Mouse (Mus musculus): Measurements from ENCODE around the gene Fam129b. TPM values are rescaled to one million over a fixed set of nuclear protein-coding genes. Genes with fewer than 3 reads are reported as not detected.
A peak's percentile ranks its signal among the peaks of the same experiment; 100 is the strongest.

Gene Fam129b
- polyA plus RNA-seq, 1 experiment from 2014 or later, result 43.0 TPM

DNA sequence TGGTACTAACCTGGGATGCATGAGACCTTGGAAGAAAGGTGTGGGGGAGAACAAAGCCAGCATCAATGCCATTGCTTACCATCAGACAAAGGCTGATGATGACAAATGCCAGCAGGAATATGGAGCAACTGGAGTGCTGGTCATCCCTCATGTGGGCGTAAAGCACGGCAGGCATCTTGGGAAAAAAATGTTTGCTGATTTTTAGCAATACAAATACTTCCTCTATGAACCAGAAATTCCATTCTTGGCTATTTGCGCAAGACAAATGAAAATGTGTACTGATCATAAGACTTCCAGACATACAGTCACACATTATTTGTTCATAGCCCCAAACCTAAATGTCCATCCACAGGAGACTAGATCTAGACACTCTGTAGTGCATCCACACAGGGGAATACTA is 12.6 kb upstream of the Fam129b start:
- no peak overlapping the region for H3K27ac ChIP-seq
- no peaks in the 10 kb centered on the region for H3K36me3 ChIP-seq
- no peak overlapping the region for H3K4me3 ChIP-seq
- H3K4me2 ChIP-seq, result no peak overlapping the region
- no peak overlapping the region for H3K9ac ChIP-seq
- WGBS, result 89% methylated on average over 3 of the region's 3 CpGs
- H3K27me3 ChIP-seq, result no peaks in the 10 kb centered on the region
- no peak for ATAC-seq (replicated peaks; ENCODE audit: insufficient number of reproducible peaks, insufficient read depth, low FRiP score, low read depth)
- H3K9me3 ChIP-seq (replicated peaks), result no peaks in the 10 kb centered on the region
- H3K4me1 ChIP-seq (replicated peaks), result peaks cover 3% of the 10 kb centered on the region

DNA sequence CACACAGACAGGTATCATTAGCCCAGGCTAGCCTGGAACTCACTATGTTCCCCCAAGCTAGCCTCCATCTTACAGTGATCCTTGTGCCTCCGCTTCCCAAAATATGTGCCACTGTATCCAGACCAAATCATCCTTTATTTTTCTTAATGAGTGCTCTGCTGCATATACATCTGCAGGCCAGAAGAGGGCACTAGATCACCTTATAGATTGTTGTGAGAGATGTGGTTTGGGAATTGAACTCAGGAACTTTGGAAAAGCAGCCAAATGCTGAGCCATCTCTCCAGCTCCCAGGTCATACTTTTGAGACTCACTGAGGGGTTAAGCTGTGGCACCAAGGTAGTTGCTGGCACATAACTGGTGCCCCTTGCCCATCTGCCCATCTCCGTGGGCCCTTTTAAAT is 11.2 kb upstream of the Fam129b start:
- Histone ChIP-seq H3K4me2 (no peak overlapping the region), H3K4me1 (replicated peaks) (peaks cover 15% of the 10 kb centered on the region), H3K9ac (no peak overlapping the region), H3K9me3 (replicated peaks) (no peaks in the 10 kb centered on the region), H3K4me3 (no peak overlapping the region), H3K27me3 (no peaks in the 10 kb centered on the region), H3K36me3 (no peaks in the 10 kb centered on the region), H3K27ac (no peak overlapping the region)
- ATAC-seq (replicated peaks; ENCODE audit: insufficient number of reproducible peaks, insufficient read depth, low FRiP score, low read depth), result no peak
- 59% methylated on average over 2 of the region's 2 CpGs for WGBS

DNA sequence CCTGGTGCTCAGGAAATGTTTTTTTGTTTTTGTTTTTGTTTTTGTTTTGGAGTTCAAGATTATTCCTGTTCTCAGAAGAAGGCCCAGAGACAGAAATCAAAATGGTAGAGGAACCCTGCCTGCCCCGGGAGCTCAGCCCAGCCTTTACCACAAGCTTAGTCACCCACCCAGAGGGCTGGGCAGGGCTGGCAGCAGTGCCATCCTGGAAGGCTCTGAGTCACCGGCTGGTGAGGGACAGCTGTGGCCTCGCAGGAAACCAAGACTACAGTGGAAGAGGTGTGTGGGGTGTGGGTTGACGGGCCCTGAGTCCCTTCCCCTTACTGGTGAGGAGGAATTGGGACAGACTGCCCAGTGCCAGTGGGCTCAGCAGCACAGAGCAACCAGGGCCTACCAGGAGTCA is 8.6 kb upstream of the Fam129b start:
- Histone ChIP-seq H3K4me2 (no peak overlapping the region), H3K27ac (no peak overlapping the region), H3K9me3 (replicated peaks) (no peaks in the 10 kb centered on the region), H3K9ac (no peak overlapping the region), H3K4me3 (no peak overlapping the region), H3K36me3 (no peaks in the 10 kb centered on the region), H3K4me1 (replicated peaks) (peaks cover 26% of the 10 kb centered on the region), H3K27me3 (no peaks in the 10 kb centered on the region)
- ATAC-seq (replicated peaks; ENCODE audit: insufficient number of reproducible peaks, insufficient read depth, low FRiP score, low read depth), result no peak
- WGBS, result 73% methylated on average over 4 of the region's 4 CpGs

DNA sequence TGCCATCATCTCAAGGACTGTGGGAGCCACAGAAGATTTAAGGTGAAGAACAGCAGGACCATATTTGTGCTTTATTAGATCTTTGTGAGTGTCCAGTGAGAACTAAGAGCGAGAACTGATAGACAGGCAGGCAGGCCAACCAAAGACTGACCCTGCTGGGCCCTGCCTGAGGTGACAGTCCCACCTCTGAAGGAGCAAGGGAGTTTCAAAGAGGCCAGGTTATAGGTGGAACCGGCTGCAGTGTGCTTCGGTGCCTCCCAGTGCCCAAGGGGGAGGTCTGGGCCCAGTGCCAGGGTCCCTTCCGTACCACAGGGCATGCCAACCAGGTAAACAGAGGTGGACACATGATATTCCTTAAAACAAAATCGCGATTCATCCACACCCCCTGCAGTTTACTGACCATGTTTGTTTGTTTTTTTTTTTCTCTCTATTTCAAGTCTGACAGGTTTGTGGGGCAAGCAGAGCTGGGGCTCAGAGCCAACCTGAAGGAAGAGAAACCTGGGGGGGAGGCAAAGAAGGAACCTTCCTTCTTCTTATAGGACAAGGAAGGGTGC is 6.1 kb upstream of the Fam129b start:
- Histone ChIP-seq H3K27me3 (no peaks in the 10 kb centered on the region), H3K4me3 (no peak overlapping the region), H3K36me3 (no peaks in the 10 kb centered on the region), H3K9ac (0 out of 2 replicates have a peak overlapping the region, but pooled peaks have one; percentile 16), H3K9me3 (replicated peaks) (no peaks in the 10 kb centered on the region), H3K27ac (0 out of 2 replicates have a peak overlapping the region, but pooled peaks have one; percentile 9), H3K4me1 (replicated peaks) (peaks cover 39% of the 10 kb centered on the region), H3K4me2 (no peak overlapping the region)
- no peak for ATAC-seq (replicated peaks; ENCODE audit: insufficient number of reproducible peaks, insufficient read depth, low FRiP score, low read depth)
- 49% methylated on average over 6 of the region's 6 CpGs for WGBS

DNA sequence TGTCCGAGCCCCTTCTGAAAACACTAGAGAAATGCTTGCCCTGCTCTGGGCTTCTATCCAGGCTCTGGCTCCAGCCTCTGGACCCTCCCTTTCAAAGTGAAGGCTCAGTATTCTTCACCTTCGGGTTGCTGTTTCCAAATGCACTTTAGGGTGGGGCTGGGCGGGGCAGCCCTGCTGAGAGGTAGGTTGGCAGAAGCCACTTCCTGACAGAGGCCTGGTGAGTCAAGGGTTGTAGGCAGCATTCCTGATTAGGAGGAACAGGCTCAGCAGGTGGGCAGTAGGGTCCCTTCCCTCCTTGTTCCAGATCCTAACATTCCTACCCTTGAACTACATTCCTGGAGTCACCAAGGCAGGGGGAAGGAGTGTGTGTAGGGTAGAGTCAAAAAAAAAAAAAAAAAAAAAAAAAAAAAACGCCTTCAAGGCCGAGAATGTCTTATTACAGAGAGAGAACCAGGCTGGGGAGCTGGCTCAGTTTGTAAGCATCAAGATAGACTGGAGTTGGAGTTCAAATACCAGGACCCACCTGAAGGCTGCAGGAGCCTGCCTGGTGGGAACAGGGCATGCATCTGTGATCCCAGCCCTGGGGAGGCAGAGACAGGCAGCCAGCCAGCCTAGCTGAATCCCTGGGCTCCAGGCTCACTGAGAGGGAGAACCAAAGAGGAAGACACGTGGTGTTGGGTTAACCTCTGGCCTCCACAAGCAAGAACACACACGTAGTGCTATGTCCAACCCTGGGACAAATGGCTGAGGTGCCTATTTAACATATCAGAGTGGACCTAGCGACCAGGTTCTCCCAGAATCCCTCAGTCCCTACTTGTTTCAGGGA is 5.4 kb upstream of the Fam129b start:
- 51% methylated on average over 8 of the region's 8 CpGs for WGBS
- Histone ChIP-seq H3K9me3 (replicated peaks) (no peaks in the 10 kb centered on the region), H3K4me1 (replicated peaks) (peaks cover 43% of the 10 kb centered on the region), H3K9ac (no peak overlapping the region), H3K27ac (peak overlapping the region; percentile 52), H3K36me3 (no peaks in the 10 kb centered on the region), H3K4me3 (no peak overlapping the region), H3K4me2 (no peak overlapping the region), H3K27me3 (no peaks in the 10 kb centered on the region)
- ATAC-seq (replicated peaks; ENCODE audit: insufficient number of reproducible peaks, insufficient read depth, low FRiP score, low read depth), result no peak

DNA sequence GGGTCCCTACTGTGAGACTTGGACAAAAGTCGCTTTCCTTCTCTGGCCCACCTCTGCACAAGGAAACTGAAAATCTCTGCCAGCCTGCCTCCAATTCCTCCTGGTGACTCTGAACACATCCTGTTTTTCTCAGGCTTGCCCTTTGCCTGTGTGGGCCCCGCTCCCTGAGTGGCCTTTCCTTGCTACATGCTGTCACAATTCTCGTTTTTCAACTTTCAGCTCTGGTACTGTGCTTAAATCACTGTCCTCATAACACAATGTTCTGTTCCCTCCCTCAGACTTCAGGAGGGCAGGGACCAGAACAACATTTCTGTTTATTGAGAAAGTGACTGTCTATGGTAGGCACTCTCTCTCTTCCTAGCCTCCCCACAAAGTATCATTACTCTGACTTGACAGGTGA is 1.8 kb upstream of the Fam129b start:
- no peak for ATAC-seq (replicated peaks; ENCODE audit: insufficient number of reproducible peaks, insufficient read depth, low FRiP score, low read depth)
- Histone ChIP-seq H3K9me3 (replicated peaks) (no peaks in the 10 kb centered on the region), H3K36me3 (no peaks in the 10 kb centered on the region), H3K4me2 (peak overlapping the region; percentile 79; the same call in 1 of the 2 replicates), H3K9ac (no peak overlapping the region), H3K27me3 (no peaks in the 10 kb centered on the region), H3K27ac (peak overlapping the region; percentile 96), H3K4me1 (replicated peaks) (peaks cover 55% of the 10 kb centered on the region), H3K4me3 (0 out of 2 replicates have a peak overlapping the region, but pooled peaks have one; percentile 1)
- 64% methylated on average over 3 of the region's 3 CpGs for WGBS

DNA sequence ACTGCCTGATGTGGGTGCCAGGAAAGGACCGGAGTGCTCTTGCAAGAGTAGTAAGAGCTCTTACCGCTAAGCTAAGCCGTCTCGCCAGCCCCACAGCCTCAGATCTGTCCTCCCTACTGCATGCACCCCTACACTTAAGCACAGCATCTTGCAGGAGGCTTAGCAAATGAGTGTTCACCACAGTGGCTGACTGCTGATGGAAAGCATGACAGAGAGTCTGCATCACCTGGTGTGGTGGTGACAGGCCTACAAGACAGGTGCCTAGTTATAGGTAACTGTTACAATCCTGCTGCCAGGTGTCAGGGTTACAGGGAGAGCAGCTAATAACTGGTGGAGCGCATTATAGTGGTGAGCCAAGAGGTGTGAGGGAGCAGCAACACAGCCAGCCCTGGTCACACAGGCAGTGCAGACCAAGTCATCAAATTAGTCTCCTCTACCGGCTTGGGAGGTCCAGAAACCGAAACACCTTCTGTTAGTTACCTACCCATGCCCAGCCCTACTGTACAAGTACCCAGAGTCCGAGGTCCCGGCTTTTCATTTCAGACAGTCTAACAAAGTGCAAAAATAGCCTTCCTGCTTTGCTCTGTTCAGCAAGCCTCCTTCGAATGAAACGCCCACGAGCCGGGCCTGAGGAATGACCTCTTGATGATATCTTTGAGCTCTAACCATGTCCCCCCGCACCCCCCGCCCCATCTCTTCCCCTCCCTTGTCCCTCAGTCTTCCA is 801 bp upstream of the Fam129b start:
- WGBS, result 6% methylated on average over 15 of the region's 15 CpGs
- ATAC-seq (replicated peaks; ENCODE audit: insufficient number of reproducible peaks, insufficient read depth, low FRiP score, low read depth), result peak; percentile 8; the same call in 1 of the 2 replicates
- no peaks in the 10 kb centered on the region for H3K9me3 ChIP-seq (replicated peaks)
- H3K27me3 ChIP-seq, result no peaks in the 10 kb centered on the region
- H3K4me3 ChIP-seq, result peak overlapping the region; percentile 89
- peak overlapping the region; percentile 96 for H3K27ac ChIP-seq
- peak overlapping the region; percentile 88 for H3K9ac ChIP-seq
- H3K36me3 ChIP-seq, result no peaks in the 10 kb centered on the region
- peak overlapping the region; percentile 79 for H3K4me2 ChIP-seq
- peaks cover 57% of the 10 kb centered on the region for H3K4me1 ChIP-seq (replicated peaks)

DNA sequence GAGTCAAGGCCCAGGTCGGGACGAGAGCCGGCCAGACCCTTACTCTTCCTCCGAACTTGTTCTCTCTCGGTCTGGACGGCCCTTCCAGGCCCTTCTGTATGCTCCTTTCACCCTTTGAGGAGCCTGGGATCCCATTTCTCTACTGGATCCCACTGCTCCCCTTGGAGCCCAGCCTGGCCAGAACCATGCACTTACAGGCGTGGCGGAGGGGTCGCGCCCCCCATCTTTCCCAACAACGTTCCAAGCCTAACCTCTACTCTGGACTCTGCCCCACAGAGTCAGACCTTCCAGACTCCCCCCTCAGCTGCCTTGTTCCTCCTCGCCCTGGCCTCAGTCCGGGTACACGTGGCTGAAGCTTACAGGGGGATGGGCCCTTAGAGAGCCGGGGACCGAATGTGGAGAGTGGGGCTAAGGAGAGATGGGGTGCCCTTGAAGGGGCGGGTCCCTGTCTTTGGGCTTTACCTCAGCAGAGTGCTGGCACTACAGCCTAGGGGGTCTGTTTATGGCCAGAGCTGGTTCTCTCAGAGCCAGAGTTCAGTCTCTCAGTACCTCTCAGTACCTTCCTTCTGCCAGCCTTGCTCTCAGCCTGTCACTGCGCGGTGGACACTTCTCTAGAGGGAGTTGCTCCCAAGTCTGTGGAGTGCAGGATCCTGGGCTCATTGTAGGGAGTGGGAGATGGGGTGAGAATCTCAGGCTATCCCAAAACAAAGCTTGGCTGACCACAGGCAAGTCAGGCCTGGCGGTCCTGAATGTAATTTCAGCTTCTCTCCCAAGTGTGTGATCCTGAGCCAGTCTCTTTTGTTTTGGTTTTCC is 782 bp downstream of the Fam129b start:
- Histone ChIP-seq H3K4me3 (peak overlapping the region; percentile 89), H3K27ac (peak overlapping the region; percentile 96), H3K36me3 (no peaks in the 10 kb centered on the region), H3K4me1 (replicated peaks) (peaks cover 65% of the 10 kb centered on the region), H3K9me3 (replicated peaks) (no peaks in the 10 kb centered on the region), H3K4me2 (peak overlapping the region; percentile 79), H3K9ac (peak overlapping the region; percentile 88), H3K27me3 (no peaks in the 10 kb centered on the region)
- ATAC-seq (replicated peaks; ENCODE audit: insufficient number of reproducible peaks, insufficient read depth, low FRiP score, low read depth), result no peak
- under 1% methylated on average over 20 of the region's 20 CpGs for WGBS

DNA sequence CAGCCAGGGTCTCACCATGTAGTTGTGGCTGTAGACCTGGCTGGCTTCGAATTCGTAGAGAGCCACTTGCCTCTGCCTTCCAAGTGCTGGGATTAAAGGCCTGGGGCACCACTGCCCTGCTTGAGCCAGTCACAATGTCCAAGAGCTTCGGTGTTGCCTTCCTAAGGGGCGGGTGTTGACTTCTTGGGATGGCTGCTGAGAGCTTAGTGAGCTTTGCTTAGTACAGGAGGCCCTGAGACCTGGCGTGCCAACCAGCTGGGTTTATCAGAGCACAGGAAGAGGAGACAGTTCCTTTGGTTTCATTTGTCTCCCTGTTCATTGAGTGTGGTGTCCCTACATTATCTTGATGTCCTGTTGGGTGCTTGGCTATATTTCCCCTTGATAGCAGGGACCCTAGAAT is 1.4 kb downstream of the Fam129b start:
- Histone ChIP-seq H3K9ac (peak overlapping the region; percentile 88), H3K4me2 (peak overlapping the region; percentile 79), H3K9me3 (replicated peaks) (no peaks in the 10 kb centered on the region), H3K4me3 (peak overlapping the region; percentile 89), H3K36me3 (no peaks in the 10 kb centered on the region), H3K27ac (peak overlapping the region; percentile 96), H3K4me1 (replicated peaks) (peaks cover 72% of the 10 kb centered on the region), H3K27me3 (no peaks in the 10 kb centered on the region)
- no peak for ATAC-seq (replicated peaks; ENCODE audit: insufficient number of reproducible peaks, insufficient read depth, low FRiP score, low read depth)
- 18% methylated on average over 5 of the region's 5 CpGs for WGBS

DNA sequence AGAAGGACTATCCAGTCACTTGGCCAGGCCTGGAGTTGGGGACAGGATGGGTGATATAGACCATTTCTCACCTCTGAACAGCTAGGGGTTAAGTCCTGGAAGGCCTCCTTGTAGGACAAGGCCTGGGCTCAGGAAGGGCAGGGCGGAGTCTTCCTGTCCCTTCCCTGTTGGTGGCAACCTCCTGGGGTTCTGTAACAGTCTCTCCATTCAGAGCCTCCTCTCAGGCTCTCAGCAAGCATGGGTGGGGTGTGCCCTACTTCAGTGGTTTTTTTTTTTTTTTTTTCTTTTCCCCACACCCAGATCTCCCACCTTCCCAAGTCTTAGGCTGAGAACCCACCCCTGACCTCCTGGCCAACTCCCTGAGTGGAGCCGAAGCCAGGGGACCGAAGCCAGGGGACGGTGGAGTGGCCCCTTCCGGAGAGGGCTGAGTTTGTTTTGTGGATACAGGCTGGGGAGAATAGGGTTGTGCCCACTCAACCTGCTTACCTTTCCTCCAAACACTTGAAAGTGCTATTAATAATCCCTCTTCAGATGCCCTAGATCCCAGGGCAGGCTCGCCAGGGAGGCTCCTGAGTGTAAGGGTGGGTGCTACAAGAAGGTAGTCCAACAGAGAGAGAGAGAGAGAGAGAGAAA is 2.0 kb downstream of the Fam129b start:
- no peaks in the 10 kb centered on the region for H3K36me3 ChIP-seq
- no peaks in the 10 kb centered on the region for H3K9me3 ChIP-seq (replicated peaks)
- peak overlapping the region; percentile 79 for H3K4me2 ChIP-seq
- peak overlapping the region; percentile 89 for H3K4me3 ChIP-seq
- H3K27me3 ChIP-seq, result no peaks in the 10 kb centered on the region
- peak overlapping the region; percentile 96 for H3K27ac ChIP-seq
- peaks cover 77% of the 10 kb centered on the region for H3K4me1 ChIP-seq (replicated peaks)
- no peak for ATAC-seq (replicated peaks; ENCODE audit: insufficient number of reproducible peaks, insufficient read depth, low FRiP score, low read depth)
- H3K9ac ChIP-seq, result peak overlapping the region; percentile 88
- WGBS, result 38% methylated on average over 6 of the region's 6 CpGs
